Mouse (Mus musculus) embryonic facial prominence, embryonic 15.5 days (tissue): ENCODE measurements around the gene Gm13199. TPM values are rescaled to one million over a fixed set of nuclear protein-coding genes. Genes with fewer than 3 reads are reported as not detected.

Experiments
- ATAC-seq: fragments of 200-750 bp; cut with Nextera tagmentation; 2 replicates; pipeline ENCODE4 v1.8.0; 2017; ENCODE audit warnings: low read depth, moderate TSS enrichment; ENCODE audit not compliant: insufficient number of reproducible peaks, low FRiP score, low TSS enrichment
- H3K27ac ChIP-seq: fragments of 300-500 bp; sonication (generic); replicated peaks from 2 replicates; pipeline ENCODE4 v1.5.1; 2015; ENCODE audit warnings: mild to moderate bottlenecking, inconsistent platforms
- H3K27me3 ChIP-seq: fragments of 300-500 bp; sonication (generic); 2 replicates; pipeline ENCODE4 v1.6.1; 2015; ENCODE audit warnings: inconsistent platforms
- H3K36me3 ChIP-seq: fragments of 300-500 bp; sonication (generic); 2 replicates; pipeline ENCODE4 v1.6.1; 2015; ENCODE audit warnings: mild to moderate bottlenecking, inconsistent platforms
- H3K4me1 ChIP-seq: fragments of 300-500 bp; sonication (generic); 2 replicates; pipeline ENCODE4 v1.6.1; 2015; ENCODE audit warnings: inconsistent platforms
- H3K4me2 ChIP-seq: fragments of 300-500 bp; sonication (generic); replicated peaks from 2 replicates; pipeline ENCODE4 v1.6.1; 2015; ENCODE audit warnings: mild to moderate bottlenecking, inconsistent platforms
- H3K4me3 ChIP-seq: fragments of 300-500 bp; sonication (generic); replicated peaks from 2 replicates; pipeline ENCODE4 v1.5.1; 2015; ENCODE audit warnings: mild to moderate bottlenecking, inconsistent platforms
- H3K9ac ChIP-seq: fragments of 300-500 bp; sonication (generic); 2 replicates; pipeline ENCODE4 v1.6.1; 2015; ENCODE audit warnings: inconsistent platforms
- H3K9me3 ChIP-seq: fragments of 300-500 bp; sonication (generic); replicated peaks from 2 replicates; pipeline ENCODE4 v1.6.1; 2016; ENCODE audit warnings: inconsistent platforms
- WGBS: fragments of 180-500 bp; shearing (Covaris S2); methylation state at CpG from one replicate; pipeline ENCODE4 v1.1.7; 2015; 5-methylcytosine and 5-hydroxymethylcytosine counted together
- polyA plus RNA-seq: library from polyadenylated mRNA; unstranded; fragments of >200 nt; fragmentation: Nextera tagmentation; extraction: Ambion mirVana; gene quantifications from 2 replicates; pipeline ENCODE4 v1.2.1, GENCODE M21; 2015

Gene Gm13199
- polyA plus RNA-seq, 1 experiment from 2014 or later = 1.2 TPM

GRCm38 (mm10) chr2:5867681-5868080, 4.9 kb upstream of the Gm13199 start:
- ATAC-seq = no peak
- H3K4me1 ChIP-seq = no peaks in the 10 kb centered on the region
- 82% methylated on average over 2 of the region's 2 CpGs for WGBS
- H3K36me3 ChIP-seq = peaks cover 68% of the 10 kb centered on the region
- H3K27ac ChIP-seq = no peak overlapping the region
- H3K9ac ChIP-seq = no peak overlapping the region
- no peaks in the 10 kb centered on the region for H3K27me3 ChIP-seq
- no peaks in the 10 kb centered on the region for H3K9me3 ChIP-seq
- H3K4me2 ChIP-seq = no peak overlapping the region
- no peak overlapping the region for H3K4me3 ChIP-seq

DNA sequence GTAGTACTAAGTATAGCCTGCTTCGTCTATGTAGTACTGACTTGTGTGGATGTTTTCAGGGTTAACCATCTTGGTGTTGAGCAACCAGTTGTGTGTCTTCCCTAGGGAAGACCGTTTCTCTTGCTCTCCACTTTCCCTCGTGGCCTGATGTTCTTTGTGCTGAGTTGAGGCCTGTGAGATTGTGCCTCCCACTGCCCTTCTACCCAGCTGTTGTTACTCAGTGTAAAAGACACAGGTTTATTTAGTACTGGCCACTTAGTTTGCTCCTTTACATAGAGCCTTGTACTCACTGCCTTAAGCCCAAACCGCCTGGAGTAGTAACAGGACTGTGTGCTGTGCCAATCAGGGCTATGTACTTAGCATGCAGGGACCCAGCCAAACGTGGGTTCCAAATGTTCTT, 10.9 kb downstream of the Gm13199 start:
- Histone ChIP-seq H3K4me2 (no peak overlapping the region), H3K9ac (no peak overlapping the region), H3K27ac (0 out of 2 replicates have a peak overlapping the region, but pooled peaks have one; percentile 0), H3K4me1 (0 out of 2 replicates have a peak, but pooled peaks cover under 1% of the 10 kb centered on the region), H3K9me3 (no peaks in the 10 kb centered on the region), H3K27me3 (no peaks in the 10 kb centered on the region), H3K4me3 (no peak overlapping the region), H3K36me3 (peaks cover 11% of the 10 kb centered on the region)
- ATAC-seq = no peak
- WGBS = 75% methylated on average over 5 of the region's 5 CpGs

DNA sequence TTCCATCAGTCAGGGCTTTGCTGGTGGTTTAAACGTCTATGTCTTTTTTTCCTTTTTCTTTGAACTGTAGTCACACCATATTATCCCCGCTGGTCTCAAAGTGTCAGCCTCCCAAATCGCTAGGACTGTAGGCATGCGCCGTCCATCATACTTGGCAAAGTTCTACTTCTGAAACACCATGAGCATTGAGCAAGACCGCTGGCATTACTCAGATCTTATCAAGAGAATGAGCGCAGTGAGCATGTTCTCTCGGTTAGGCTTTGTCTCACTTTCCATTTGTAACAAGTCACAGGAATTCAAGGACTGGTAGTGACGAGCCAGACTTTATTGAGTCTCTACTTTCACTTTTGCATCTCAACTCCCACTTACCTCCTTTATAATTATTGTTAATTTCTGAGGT, 11.6 kb downstream of the Gm13199 start:
- no peak overlapping the region for H3K27ac ChIP-seq
- 88% methylated on average over 9 of the region's 9 CpGs for WGBS
- no peak overlapping the region for H3K4me3 ChIP-seq
- H3K36me3 ChIP-seq = peaks cover 8% of the 10 kb centered on the region
- no peaks in the 10 kb centered on the region for H3K9me3 ChIP-seq
- no peak overlapping the region for H3K4me2 ChIP-seq
- no peaks in the 10 kb centered on the region for H3K27me3 ChIP-seq
- H3K4me1 ChIP-seq = peaks cover 7% of the 10 kb centered on the region; the same call in 1 of the 2 replicates
- no peak for ATAC-seq
- H3K9ac ChIP-seq = no peak overlapping the region

DNA sequence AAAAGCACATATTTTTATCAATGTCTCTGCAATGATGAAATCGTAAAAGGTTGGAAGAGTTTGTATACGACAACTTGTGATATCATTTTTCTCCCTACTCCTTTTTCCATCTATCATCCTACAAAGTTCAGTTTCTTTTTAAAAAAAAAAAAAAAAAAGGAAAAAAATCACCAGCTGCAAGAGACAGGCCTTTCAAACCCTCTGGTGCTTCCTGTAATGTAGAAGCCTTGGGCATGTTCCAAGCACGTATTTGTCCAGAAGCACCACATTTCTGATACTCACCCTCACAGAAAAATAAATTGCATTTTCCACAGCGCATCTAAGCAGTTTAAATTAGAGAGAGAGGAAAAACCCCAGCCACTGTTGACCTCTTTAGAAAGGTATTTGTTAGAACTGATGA, 16.9 kb downstream of the Gm13199 start:
- Histone ChIP-seq H3K9me3 (no peaks in the 10 kb centered on the region), H3K27me3 (no peaks in the 10 kb centered on the region), H3K4me3 (peak overlapping the region; percentile 77), H3K4me1 (peaks cover 14% of the 10 kb centered on the region), H3K4me2 (peak overlapping the region; percentile 58), H3K36me3 (peaks cover 13% of the 10 kb centered on the region), H3K9ac (peak overlapping the region; percentile 65), H3K27ac (peak overlapping the region; percentile 95)
- ATAC-seq = no peak
- 17% methylated on average over 4 of the region's 4 CpGs for WGBS

DNA sequence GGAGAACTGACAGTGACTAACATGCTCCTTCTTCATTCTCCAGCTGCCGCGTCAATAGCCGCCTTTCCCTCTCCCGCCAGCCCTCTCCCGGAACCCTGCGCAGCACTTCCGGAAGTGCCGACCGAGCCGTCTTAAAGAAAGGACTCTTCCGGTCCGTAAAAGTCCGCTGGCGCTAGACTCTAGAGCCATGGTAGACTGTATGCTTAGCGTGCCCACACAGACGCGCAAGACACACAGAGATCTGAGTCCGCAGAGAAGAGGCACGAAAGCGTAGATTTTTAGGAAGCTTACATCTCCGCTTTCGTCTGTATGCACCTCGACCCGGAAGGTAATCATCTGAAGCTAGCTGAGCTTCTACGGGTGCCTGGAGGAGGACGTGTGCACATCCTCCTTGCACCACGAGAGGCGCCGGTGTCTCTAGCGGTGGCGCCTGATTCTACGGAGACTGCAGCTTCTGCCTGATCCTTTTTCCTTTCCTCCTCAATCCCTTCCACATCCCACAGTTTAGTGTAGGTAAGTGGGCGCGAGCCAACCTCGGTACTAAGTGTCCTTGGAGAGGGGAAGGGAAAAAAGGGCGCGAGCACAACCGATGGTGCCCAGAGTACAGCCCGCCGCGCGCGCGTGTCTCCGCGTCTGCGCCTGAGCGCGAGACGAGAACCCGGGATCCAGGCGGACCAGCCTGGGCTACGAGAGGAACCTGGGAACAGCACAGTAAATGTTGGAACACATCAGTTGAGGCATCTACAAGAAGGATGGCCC, 17.7 kb downstream of the Gm13199 start, which contains the start of the genes Nudt5 and Cdc123:
Gene Nudt5, plus strand, starts transcription at position 147 of the 759 bp plus-strand sequence.
Gene Cdc123, minus strand, starts transcription at position 292 of the 759 bp plus-strand sequence.
- H3K27me3 ChIP-seq = no peaks in the 10 kb centered on the region
- WGBS = under 1% methylated on average over 53 of the region's 53 CpGs
- H3K4me1 ChIP-seq = peaks cover 14% of the 10 kb centered on the region
- H3K4me3 ChIP-seq = peak within 1 kb of the TSS; percentile 77
- no peaks in the 10 kb centered on the region for H3K9me3 ChIP-seq
- H3K9ac ChIP-seq = peak within 1 kb of the TSS; percentile 65
- peak within 1 kb of the TSS; percentile 59 for H3K4me2 ChIP-seq
- peak; percentile 94 for ATAC-seq
- peaks cover 21% of the 10 kb centered on the region for H3K36me3 ChIP-seq
- peak within 1 kb of the TSS; percentile 95 for H3K27ac ChIP-seq

DNA sequence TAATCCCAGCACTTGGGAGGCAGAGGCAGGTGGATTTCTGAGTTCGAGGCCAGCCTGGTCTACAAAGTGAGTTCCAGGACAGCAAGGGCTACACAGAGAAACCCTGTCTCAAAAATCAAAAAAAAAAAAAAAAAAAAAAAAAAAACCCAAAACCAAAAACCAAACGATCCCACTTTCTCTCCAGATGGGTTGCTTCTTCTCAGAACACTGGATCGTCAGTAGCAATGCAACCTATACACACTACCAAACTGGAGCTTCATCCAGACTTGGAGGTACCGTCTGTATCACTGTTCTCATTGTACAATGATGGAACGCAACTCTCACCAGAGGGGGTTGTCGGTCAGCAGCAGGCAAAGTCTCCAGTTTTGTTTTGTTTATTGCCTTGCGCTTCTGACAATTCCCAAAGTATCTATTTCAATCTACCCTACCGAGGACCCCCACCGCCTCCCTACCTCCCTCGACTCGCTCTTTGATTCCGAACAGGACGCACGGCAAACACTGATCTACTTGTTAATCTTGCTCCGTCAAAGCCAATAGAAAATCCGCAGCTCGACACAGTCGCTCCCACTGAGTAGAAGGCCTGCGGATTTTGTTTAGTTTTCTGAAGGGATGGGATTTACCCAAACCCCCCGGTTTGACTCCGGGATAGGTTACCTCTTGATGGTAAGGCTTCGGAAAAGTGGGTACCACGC, 18.4 kb downstream of the Gm13199 start:
- ATAC-seq = peak; percentile 27; the same call in 1 of the 2 replicates
- peak overlapping the region; percentile 65 for H3K9ac ChIP-seq
- peak overlapping the region; percentile 77 for H3K4me3 ChIP-seq
- peaks cover 28% of the 10 kb centered on the region for H3K36me3 ChIP-seq
- H3K9me3 ChIP-seq = no peaks in the 10 kb centered on the region
- peak overlapping the region; percentile 59 for H3K4me2 ChIP-seq
- WGBS = 4% methylated on average over 23 of the region's 23 CpGs
- peak overlapping the region; percentile 95 for H3K27ac ChIP-seq
- no peaks in the 10 kb centered on the region for H3K27me3 ChIP-seq
- peaks cover 14% of the 10 kb centered on the region for H3K4me1 ChIP-seq

DNA sequence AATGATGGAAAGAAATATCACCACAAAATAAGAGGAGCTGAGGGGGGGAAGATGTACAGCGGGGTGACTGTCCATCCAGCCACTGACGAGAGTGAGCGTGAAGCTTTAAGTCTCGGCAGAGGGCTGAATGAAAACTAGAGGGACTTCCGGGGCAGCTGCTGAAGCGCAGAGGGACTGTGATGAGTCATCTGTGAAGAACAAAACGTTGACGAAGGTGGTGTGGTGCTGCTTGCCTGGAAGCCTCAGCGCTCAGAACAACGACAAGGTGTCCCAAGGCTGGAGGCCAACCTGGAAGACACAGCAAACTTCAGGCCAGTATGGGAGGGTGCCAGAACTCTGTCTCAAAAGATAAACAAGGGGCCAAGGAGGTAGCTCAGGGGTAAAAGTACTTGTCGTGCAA, 21.9 kb downstream of the Gm13199 start:
- 96% methylated on average over 11 of the region's 11 CpGs for WGBS
- H3K9me3 ChIP-seq = no peaks in the 10 kb centered on the region
- H3K4me3 ChIP-seq = no peak overlapping the region
- no peak for ATAC-seq
- H3K9ac ChIP-seq = no peak overlapping the region
- no peak overlapping the region for H3K27ac ChIP-seq
- H3K36me3 ChIP-seq = peaks cover 56% of the 10 kb centered on the region
- no peak overlapping the region for H3K4me2 ChIP-seq
- peaks cover 4% of the 10 kb centered on the region; the same call in 1 of the 2 replicates for H3K4me1 ChIP-seq
- no peaks in the 10 kb centered on the region for H3K27me3 ChIP-seq

- WGBS = 89% methylated on average over 5 of the region's 5 CpGs
- H3K36me3 ChIP-seq = peaks cover 40% of the 10 kb centered on the region
These were observed 37.3 kb downstream of the Gm13199 start for GRCm38 (mm10) chr2:5825265-5825913.

GRCm38 (mm10) chr2:5824685-5825084, 38.0 kb downstream of the Gm13199 start:
- 82% methylated on average over 5 of the region's 5 CpGs for WGBS
- Histone ChIP-seq H3K27me3 (no peaks in the 10 kb centered on the region), H3K4me3 (no peak overlapping the region), H3K27ac (no peak overlapping the region), H3K4me1 (no peaks in the 10 kb centered on the region), H3K9me3 (no peaks in the 10 kb centered on the region), H3K36me3 (peaks cover 44% of the 10 kb centered on the region), H3K4me2 (no peak overlapping the region), H3K9ac (no peak overlapping the region)
- ATAC-seq = no peak

More at GRCm38 (mm10) chr2:5825265-5825913, 37.3 kb downstream of the Gm13199 start:
- H3K27ac ChIP-seq = no peak overlapping the region
- no peaks in the 10 kb centered on the region for H3K27me3 ChIP-seq
- no peak for ATAC-seq
- H3K9me3 ChIP-seq = no peaks in the 10 kb centered on the region
- no peaks in the 10 kb centered on the region for H3K4me1 ChIP-seq
- no peak overlapping the region for H3K4me3 ChIP-seq
- no peak overlapping the region for H3K4me2 ChIP-seq
- H3K9ac ChIP-seq = no peak overlapping the region

- Histone ChIP-seq H3K36me3 (peaks cover 47% of the 10 kb centered on the region), H3K27ac (no peak overlapping the region), H3K9me3 (no peaks in the 10 kb centered on the region), H3K4me1 (no peaks in the 10 kb centered on the region), H3K27me3 (no peaks in the 10 kb centered on the region), H3K9ac (no peak overlapping the region), H3K4me2 (no peak overlapping the region), H3K4me3 (no peak overlapping the region)
- no peak for ATAC-seq
- WGBS = 34% methylated on average over 1 of the region's 1 CpGs
These were observed 38.5 kb downstream of the Gm13199 start for GRCm38 (mm10) chr2:5824213-5824612.

DNA sequence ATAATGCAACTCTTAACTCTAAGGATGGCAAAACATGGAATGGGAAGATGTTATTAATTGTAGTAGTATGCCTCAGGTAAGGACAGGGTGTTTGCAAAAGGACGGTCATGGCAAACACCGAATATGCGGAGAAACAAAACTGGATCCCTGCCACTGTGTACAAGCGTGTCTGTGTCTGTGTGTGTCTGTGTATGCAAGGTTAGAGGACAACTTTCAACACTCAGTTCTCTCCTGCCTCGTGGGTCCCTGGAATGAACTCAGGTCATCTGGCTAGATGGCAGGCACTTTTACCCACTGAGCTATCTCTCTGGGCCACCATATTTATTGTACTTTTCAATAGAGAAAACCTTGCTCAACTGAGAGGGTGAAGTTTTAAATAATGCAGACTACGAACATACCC, 40.3 kb downstream of the Gm13199 start:
- WGBS = 95% methylated on average over 6 of the region's 6 CpGs
- H3K27me3 ChIP-seq = no peaks in the 10 kb centered on the region
- H3K36me3 ChIP-seq = peaks cover 61% of the 10 kb centered on the region
- no peak overlapping the region for H3K4me2 ChIP-seq
- no peaks in the 10 kb centered on the region for H3K9me3 ChIP-seq
- no peak for ATAC-seq
- H3K9ac ChIP-seq = no peak overlapping the region
- no peaks in the 10 kb centered on the region for H3K4me1 ChIP-seq
- H3K27ac ChIP-seq = no peak overlapping the region
- H3K4me3 ChIP-seq = no peak overlapping the region
